Mouse (Mus musculus) natural killer cell, adult 2 months (primary cell): ENCODE data around the gene Tln2.

Experiments used
- DNase-seq, 2 experiments: peaks; one replicate each; pipeline ENCODE4 v3.0.0; 2022; ENCODE audit warnings: low spot score in 2 of 2

Tln2 gene

GRCm38 (mm10) chr9:67274296-67274695, 285.2 kb downstream of the Tln2 start:
- DNase-seq: no peak

- DNase-seq: no peak
These were observed 286.1 kb downstream of the Tln2 start for GRCm38 (mm10) chr9:67273362-67273761.

- DNase-seq: no peak
These were observed 288.8 kb downstream of the Tln2 start for GRCm38 (mm10) chr9:67270734-67271133.

- no peak for DNase-seq
These were observed 289.4 kb downstream of the Tln2 start for GRCm38 (mm10) chr9:67270061-67270595.

- DNase-seq: no peak
These were observed 292.1 kb downstream of the Tln2 start for GRCm38 (mm10) chr9:67267276-67267990.

GRCm38 (mm10) chr9:67265513-67265912, 294.0 kb downstream of the Tln2 start:
- DNase-seq: no peak

- DNase-seq: no peak
These were observed 294.6 kb downstream of the Tln2 start for GRCm38 (mm10) chr9:67264896-67265295.

GRCm38 (mm10) chr9:67260835-67261599, 298.5 kb downstream of the Tln2 start:
- DNase-seq: no peak

GRCm38 (mm10) chr9:67250141-67250540, 309.4 kb downstream of the Tln2 start:
- no peak for DNase-seq

- no peak for DNase-seq
These were observed 312.0 kb downstream of the Tln2 start for GRCm38 (mm10) chr9:67247365-67247950.

- no peak for DNase-seq
These were observed 314.2 kb downstream of the Tln2 start for GRCm38 (mm10) chr9:67245265-67245664.

GRCm38 (mm10) chr9:67241683-67242082, 317.8 kb downstream of the Tln2 start:
- DNase-seq: no peak

- DNase-seq: no peak
These were observed 319.0 kb downstream of the Tln2 start for GRCm38 (mm10) chr9:67240456-67240855.

GRCm38 (mm10) chr9:67236987-67237386, 322.5 kb downstream of the Tln2 start:
- no peak for DNase-seq

- no peak for DNase-seq
These were observed 323.9 kb downstream of the Tln2 start for GRCm38 (mm10) chr9:67235441-67236217.

GRCm38 (mm10) chr9:67229033-67229432, 330.5 kb downstream of the Tln2 start:
- no peak for DNase-seq

- no peak for DNase-seq
These were observed 339.1 kb downstream of the Tln2 start for GRCm38 (mm10) chr9:67220388-67220787.

GRCm38 (mm10) chr9:67218001-67218400, 341.5 kb downstream of the Tln2 start:
- DNase-seq: no peak

- DNase-seq: no peak
These were observed 345.1 kb downstream of the Tln2 start for GRCm38 (mm10) chr9:67214191-67214985.

GRCm38 (mm10) chr9:67213275-67213674, 346.2 kb downstream of the Tln2 start:
- DNase-seq: no peak

GRCm38 (mm10) chr9:67211220-67211619, 348.3 kb downstream of the Tln2 start:
- no peak for DNase-seq
